Mouse (Mus musculus) forebrain, embryonic 16.5 days (tissue): Measurements from ENCODE around the gene Ccdc163. TPM values are rescaled to one million over a fixed set of nuclear protein-coding genes. Genes with fewer than 3 reads are reported as not detected.
"Not testable (repeated sequence)": the region's sequence is repeated elsewhere in the genome, so short reads cannot be mapped to it uniquely, and the experiment has no call there.

Experiments
- ATAC-seq: fragments of 200-750 bp; cut with Nextera tagmentation; 2 replicates; pipeline ENCODE4 v1.8.0; 2017; ENCODE audit warnings: mild to moderate bottlenecking, moderate library complexity
- H3K27ac ChIP-seq: fragments of 300-500 bp; sonication (generic); 2 replicates; pipeline ENCODE4 v1.5.1; 2014; ENCODE audit warnings: low read length, control low read depth
- H3K27me3 ChIP-seq: fragments of 300-500 bp; sonication (generic); replicated peaks from 2 replicates; pipeline ENCODE4 v1.6.1; 2014; ENCODE audit warnings: low read length; ENCODE audit not compliant: control insufficient read depth, insufficient read depth
- H3K36me3 ChIP-seq: fragments of 300-500 bp; sonication (generic); 2 replicates; pipeline ENCODE4 v1.6.1; 2014; ENCODE audit not compliant: control insufficient read depth, insufficient read depth
- H3K4me1 ChIP-seq: fragments of 300-500 bp; sonication (generic); replicated peaks from 2 replicates; pipeline ENCODE4 v1.6.1; 2014; ENCODE audit warnings: low read length; ENCODE audit not compliant: control insufficient read depth, insufficient read depth
- H3K4me2 ChIP-seq: fragments of 300-500 bp; sonication (generic); 2 replicates; pipeline ENCODE4 v1.6.1; 2014; ENCODE audit warnings: mild to moderate bottlenecking, low read length, control low read depth
- H3K4me3 ChIP-seq: fragments of 300-500 bp; sonication (generic); replicated peaks from 2 replicates; pipeline ENCODE4 v1.5.1; 2014; ENCODE audit warnings: mild to moderate bottlenecking, low read length, control low read depth
- H3K9ac ChIP-seq: fragments of 300-500 bp; sonication (generic); replicated peaks from 2 replicates; pipeline ENCODE4 v1.6.1; 2014; ENCODE audit warnings: low read depth, low read length, control low read depth
- H3K9me3 ChIP-seq: fragments of 300-500 bp; sonication (generic); 2 replicates; pipeline ENCODE4 v1.6.1; 2016; ENCODE audit warnings: low read length; ENCODE audit not compliant: control insufficient read depth
- WGBS: fragments of 180-500 bp; shearing (Covaris S2); extraction: QIAGEN DNeasy Blood & Tissue Kit; methylation state at CpG from one replicate; pipeline ENCODE4 v1.1.7; 2014; 5-methylcytosine and 5-hydroxymethylcytosine counted together
- polyA plus RNA-seq: library from polyadenylated mRNA; unstranded; fragments of >200 nt; fragmentation: Nextera tagmentation; extraction: Ambion mirVana; gene quantifications from 2 replicates; pipeline ENCODE4 v1.2.1, GENCODE M21; 2015

The Ccdc163 gene
- 14.1 and 14.8 TPM in 2 replicates for polyA plus RNA-seq

DNA sequence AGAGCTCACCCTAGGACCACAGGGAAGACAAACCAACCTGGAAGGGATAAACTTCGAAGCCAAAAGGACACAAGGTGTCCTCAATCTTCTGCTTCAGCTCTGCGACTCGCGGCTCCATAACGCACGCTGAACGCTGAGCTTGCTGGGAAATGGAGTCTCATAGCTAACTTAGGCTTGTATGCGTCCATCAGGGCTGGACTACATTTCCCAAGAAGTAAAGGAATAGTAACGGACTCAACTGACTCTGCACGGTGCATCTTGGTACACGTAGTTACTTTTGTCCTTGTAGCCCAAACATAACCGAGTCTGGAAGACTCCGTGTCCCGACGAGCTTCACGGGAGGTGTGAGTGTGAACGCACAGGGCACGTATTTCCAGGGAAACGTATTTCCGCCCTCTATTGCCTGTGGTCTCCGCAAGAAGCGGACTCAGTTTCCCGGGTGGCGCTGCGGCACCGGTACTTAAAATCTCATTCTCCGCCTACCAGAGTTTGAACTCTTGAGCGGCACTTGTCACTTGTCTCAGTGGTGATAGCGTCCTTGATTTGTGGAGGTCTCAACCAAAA, at the start of gene Ccdc163, which contains the start of gene Mmachc:
TSS of gene Ccdc163 (plus strand) at position 309 of the 564 bp plus-strand sequence.
TSS of gene Mmachc (minus strand) at position 206 of the 564 bp plus-strand sequence.
- peak within 1 kb of the TSS; percentile 53 for H3K9ac ChIP-seq
- H3K4me1 ChIP-seq = peaks cover 11% of the 10 kb centered on the region
- H3K4me3 ChIP-seq = peak within 1 kb of the TSS; percentile 51
- 0% methylated on average over 29 of the region's 29 CpGs for WGBS
- no peak within 1 kb of the TSS for H3K27ac ChIP-seq
- peak within 1 kb of the TSS; percentile 70 for H3K4me2 ChIP-seq
- no peaks in the 10 kb centered on the region for H3K9me3 ChIP-seq
- no peaks in the 10 kb centered on the region for H3K27me3 ChIP-seq
- no peaks in the 10 kb centered on the region for H3K36me3 ChIP-seq
- ATAC-seq = peak; percentile 99

DNA sequence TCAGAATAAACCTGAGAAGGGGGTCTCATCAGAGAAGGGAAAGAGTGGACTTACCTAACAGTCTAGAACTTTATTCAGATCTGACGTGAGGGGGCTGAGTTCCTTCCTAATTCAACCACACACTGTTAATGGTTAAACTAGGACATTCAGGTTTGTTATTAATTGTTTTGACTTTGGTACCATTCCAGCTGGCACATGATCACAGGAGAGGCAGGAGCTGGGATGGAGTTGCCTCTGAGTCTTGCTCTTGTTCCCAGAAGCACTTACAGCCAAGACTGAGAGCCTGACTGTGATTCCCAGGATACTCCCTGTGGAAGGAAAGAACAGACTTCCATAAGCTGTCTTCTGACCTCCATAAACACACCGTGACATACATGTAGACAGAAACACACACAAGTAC, 48.8 kb upstream of the Ccdc163 start:
- H3K4me1 ChIP-seq = no peaks in the 10 kb centered on the region
- H3K4me3 ChIP-seq = no peak overlapping the region
- no peaks in the 10 kb centered on the region for H3K27me3 ChIP-seq
- no peaks in the 10 kb centered on the region for H3K36me3 ChIP-seq
- H3K27ac ChIP-seq = no peak overlapping the region
- no peak overlapping the region for H3K4me2 ChIP-seq
- H3K9ac ChIP-seq = no peak overlapping the region
- ATAC-seq = no peak
- H3K9me3 ChIP-seq = no peaks in the 10 kb centered on the region
- 38% methylated on average over 2 of the region's 2 CpGs for WGBS

DNA sequence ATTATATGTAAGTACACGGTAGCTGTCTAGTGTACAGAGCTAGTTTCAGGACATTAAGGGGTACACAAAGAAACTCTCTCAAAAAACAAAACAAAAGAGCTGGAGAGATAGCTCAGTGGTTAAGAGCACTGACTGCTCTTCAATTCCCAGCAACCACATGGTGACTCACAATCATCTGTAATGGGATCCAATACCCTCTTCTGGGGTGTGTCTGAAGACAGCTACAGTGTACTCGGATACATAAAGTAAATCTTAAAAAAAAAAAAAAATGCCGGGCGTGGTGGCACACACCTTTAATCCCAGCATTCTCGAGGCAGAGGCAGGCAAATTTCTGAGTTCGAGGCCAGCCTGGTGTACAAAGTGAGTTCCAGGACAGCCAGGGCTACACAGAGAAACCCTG, 48.4 kb upstream of the Ccdc163 start:
- not testable (repeated sequence) for H3K4me2 ChIP-seq, H3K27ac ChIP-seq, H3K4me1 ChIP-seq, ATAC-seq, H3K9ac ChIP-seq, H3K9me3 ChIP-seq, H3K4me3 ChIP-seq, H3K27me3 ChIP-seq, H3K36me3 ChIP-seq
- 86% methylated on average over 6 of the region's 6 CpGs for WGBS

DNA sequence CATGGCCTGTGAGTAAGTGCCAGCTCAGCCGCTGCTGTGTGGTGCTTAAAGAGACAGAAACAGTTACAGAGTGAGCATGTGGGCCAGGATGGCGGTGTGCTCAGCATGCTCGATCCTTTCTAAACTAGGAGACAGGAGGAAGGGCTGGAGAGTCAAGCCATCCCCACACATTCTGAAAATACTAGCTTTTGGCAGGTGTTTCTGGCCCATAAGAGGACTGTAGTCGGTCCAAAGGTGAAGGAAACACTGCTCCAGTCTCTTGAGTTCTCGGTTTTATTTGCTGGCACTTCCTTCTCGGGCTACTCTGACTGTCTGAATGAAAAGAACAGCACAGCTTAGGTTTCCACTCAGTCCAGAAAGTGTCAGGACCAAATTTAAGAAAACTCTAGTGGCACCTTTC, 47.5 kb upstream of the Ccdc163 start:
- WGBS = 76% methylated on average over 6 of the region's 6 CpGs
- H3K36me3 ChIP-seq = no peaks in the 10 kb centered on the region
- H3K4me3 ChIP-seq = no peak overlapping the region
- no peak overlapping the region for H3K27ac ChIP-seq
- no peaks in the 10 kb centered on the region for H3K27me3 ChIP-seq
- ATAC-seq = no peak
- no peaks in the 10 kb centered on the region for H3K9me3 ChIP-seq
- no peaks in the 10 kb centered on the region for H3K4me1 ChIP-seq
- H3K4me2 ChIP-seq = no peak overlapping the region
- no peak overlapping the region for H3K9ac ChIP-seq

DNA sequence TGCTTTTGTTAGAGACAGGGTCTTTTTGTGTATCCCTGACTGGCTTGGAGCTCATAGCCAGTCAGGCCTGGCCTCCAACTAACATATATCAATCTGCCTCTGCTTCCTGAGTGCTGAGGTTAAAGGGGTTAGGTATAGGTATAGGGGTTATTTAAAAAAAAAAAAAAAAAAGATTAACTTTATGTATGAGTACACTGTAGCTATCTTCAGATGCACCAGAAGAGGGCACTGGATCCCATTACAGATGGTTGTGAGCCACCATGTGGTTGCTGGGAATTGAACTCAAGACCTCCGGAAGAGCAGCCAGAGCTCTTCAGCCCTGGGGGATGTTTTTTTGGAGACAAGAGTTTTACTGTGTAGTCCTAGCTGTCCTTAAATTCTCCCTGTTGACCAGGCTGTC, 46.3 kb upstream of the Ccdc163 start:
- ATAC-seq = no peak

DNA sequence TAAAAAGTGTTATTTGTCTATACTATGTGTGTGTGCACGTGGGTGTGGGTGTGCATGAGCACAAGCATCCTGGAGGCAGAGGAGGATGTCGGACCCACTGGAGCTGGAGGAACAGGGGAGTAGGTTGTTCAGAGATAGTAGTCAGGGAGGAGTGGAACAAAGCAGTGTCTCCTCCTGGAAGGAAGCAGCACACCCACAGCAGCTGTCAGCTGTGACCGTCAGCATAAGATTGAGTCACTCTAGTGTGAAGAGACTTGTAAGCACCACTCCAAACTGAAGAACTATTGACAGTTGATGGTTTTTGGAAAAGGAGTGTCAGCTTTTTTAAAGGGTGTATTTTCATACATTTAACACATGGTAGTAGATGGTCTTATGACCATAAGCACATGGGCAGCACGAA, 41.7 kb upstream of the Ccdc163 start:
- Histone ChIP-seq H3K27ac (no peak overlapping the region), H3K9me3 (no peaks in the 10 kb centered on the region), H3K4me1 (no peaks in the 10 kb centered on the region), H3K4me3 (no peak overlapping the region), H3K27me3 (no peaks in the 10 kb centered on the region), H3K9ac (no peak overlapping the region), H3K4me2 (no peak overlapping the region), H3K36me3 (no peaks in the 10 kb centered on the region)
- WGBS = 65% methylated on average over 4 of the region's 4 CpGs
- no peak for ATAC-seq

More for the DNA sequence above, 46.3 kb upstream of the Ccdc163 start:
- Histone ChIP-seq H3K36me3 (no peaks in the 10 kb centered on the region), H3K9me3 (no peaks in the 10 kb centered on the region), H3K9ac (no peak overlapping the region), H3K4me1 (no peaks in the 10 kb centered on the region), H3K4me2 (no peak overlapping the region), H3K27ac (no peak overlapping the region), H3K27me3 (no peaks in the 10 kb centered on the region), H3K4me3 (no peak overlapping the region)
- WGBS = 95% methylated on average over 1 of the region's 1 CpGs

DNA sequence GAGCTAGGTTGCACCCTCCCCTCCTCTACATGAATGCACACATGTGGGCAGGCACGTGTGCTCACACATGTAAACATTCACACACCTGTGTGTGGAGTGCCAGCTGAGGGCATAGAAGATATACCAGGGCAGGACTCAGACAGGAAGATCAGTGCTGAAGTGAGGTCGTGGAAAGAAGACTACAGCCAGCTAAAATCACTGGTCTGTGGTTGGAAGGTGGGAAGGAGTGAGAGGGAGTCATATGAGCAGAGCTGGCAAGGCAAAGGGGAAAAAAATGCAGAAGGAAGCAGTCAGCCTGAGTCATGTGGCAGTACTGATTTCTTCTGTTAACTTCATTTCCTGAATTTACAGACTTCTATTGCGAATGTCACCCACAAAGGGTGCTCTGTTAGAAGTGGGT, 40.2 kb upstream of the Ccdc163 start:
- H3K27me3 ChIP-seq = no peaks in the 10 kb centered on the region
- no peak for ATAC-seq
- H3K4me2 ChIP-seq = no peak overlapping the region
- no peak overlapping the region for H3K27ac ChIP-seq
- H3K36me3 ChIP-seq = no peaks in the 10 kb centered on the region
- no peaks in the 10 kb centered on the region for H3K9me3 ChIP-seq
- WGBS = 66% methylated on average over 3 of the region's 3 CpGs
- no peak overlapping the region for H3K4me3 ChIP-seq
- H3K9ac ChIP-seq = no peak overlapping the region
- no peaks in the 10 kb centered on the region for H3K4me1 ChIP-seq

DNA sequence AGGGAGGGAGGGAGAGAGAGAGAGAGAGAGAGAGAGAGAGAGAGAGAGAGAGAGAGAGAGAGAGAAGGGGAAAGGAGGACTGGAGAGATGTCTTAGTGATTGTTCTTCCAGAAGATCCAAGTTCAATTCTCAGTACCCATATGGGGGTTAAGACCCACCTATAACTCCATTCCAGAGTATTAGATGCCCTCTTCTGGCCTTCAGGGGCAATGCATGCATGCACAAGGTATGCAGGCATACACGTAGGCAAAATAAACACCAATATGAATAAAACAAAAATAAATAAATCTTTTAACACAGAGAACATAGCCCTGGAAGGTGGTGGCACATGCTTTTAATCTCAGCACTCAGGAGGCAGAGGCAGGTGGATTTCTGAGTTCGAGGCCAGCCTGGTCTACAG, 39.0 kb upstream of the Ccdc163 start:
- H3K9ac ChIP-seq = no peak overlapping the region
- no peaks in the 10 kb centered on the region for H3K4me1 ChIP-seq
- H3K36me3 ChIP-seq = no peaks in the 10 kb centered on the region
- H3K9me3 ChIP-seq = no peaks in the 10 kb centered on the region
- no peak overlapping the region for H3K27ac ChIP-seq
- no peak overlapping the region for H3K4me3 ChIP-seq
- H3K27me3 ChIP-seq = no peaks in the 10 kb centered on the region
- 55% methylated on average over 2 of the region's 2 CpGs for WGBS
- ATAC-seq = no peak
- no peak overlapping the region for H3K4me2 ChIP-seq

DNA sequence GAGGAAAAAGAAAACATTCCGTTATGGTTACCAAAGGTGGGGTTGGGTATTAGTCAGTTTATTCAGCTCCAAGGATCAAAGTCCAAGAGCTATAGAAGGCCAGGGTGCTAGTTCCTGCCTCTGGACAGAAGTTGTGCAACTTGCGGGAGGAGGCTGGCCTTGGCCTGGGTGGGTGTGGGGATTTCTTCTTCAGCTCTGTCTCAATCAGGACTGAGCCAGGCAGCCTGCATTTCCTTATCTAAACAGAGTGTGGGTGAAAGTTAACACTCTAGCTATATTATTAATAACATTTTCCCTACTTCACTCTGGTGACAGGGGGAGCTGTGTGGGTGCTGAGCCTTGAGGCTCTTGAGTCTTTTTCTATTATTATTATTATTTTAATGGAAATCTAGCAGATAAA, 35.5 kb upstream of the Ccdc163 start:
- WGBS = 83% methylated on average over 2 of the region's 2 CpGs

DNA sequence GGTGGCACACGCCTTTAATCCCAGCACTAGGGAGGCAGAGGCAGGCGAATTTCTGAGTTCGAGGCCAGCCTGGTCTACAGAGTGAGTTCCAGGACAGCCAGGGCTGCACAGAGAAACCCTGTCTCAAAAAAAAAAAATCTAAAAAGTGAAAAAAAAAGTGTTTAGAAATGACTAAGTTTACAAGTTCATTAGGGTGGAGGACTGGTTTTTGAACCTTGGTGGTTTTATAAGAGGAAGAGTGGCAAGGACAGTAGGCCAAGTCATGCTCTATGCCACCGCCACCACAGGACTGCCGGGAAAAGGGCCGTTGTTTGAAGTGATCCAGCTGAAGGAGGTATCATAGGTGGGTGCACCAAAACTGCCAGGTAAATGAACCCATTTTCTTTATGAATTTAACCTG, 33.5 kb upstream of the Ccdc163 start:
- WGBS = 95% methylated on average over 6 of the region's 6 CpGs
- not testable (repeated sequence) for ATAC-seq

More for the DNA sequence above, 35.5 kb upstream of the Ccdc163 start:
- Histone ChIP-seq H3K9ac (no peak overlapping the region), H3K9me3 (no peaks in the 10 kb centered on the region), H3K36me3 (no peaks in the 10 kb centered on the region), H3K4me2 (no peak overlapping the region), H3K27ac (no peak overlapping the region), H3K4me3 (no peak overlapping the region), H3K4me1 (no peaks in the 10 kb centered on the region), H3K27me3 (no peaks in the 10 kb centered on the region)
- no peak for ATAC-seq

More for the DNA sequence above, 33.5 kb upstream of the Ccdc163 start:
- not testable (repeated sequence) for H3K27me3 ChIP-seq, H3K9ac ChIP-seq, H3K4me1 ChIP-seq, H3K9me3 ChIP-seq, H3K4me3 ChIP-seq, H3K27ac ChIP-seq, H3K36me3 ChIP-seq, H3K4me2 ChIP-seq
